Mouse (Mus musculus) limb, embryonic 13.5 days (tissue): ENCODE data around the gene Kif6. TPM values are rescaled to one million over a fixed set of nuclear protein-coding genes. Genes with fewer than 3 reads are reported as not detected.

ENCODE experiments used
- ATAC-seq: fragments of 200-750 bp; cut with Nextera tagmentation; 2 replicates; pipeline ENCODE4 v1.8.0; 2017; ENCODE audit warnings: low read depth, moderate number of reproducible peaks, moderate TSS enrichment; ENCODE audit not compliant: low FRiP score
- H3K27ac ChIP-seq: fragments of 300-500 bp; sonication (generic); 2 replicates; pipeline ENCODE4 v1.5.1; 2015; ENCODE audit warnings: inconsistent platforms, mild to moderate bottlenecking, moderate library complexity
- H3K27me3 ChIP-seq: fragments of 300-500 bp; sonication (generic); 2 replicates; pipeline ENCODE4 v1.6.1; 2015; ENCODE audit warnings: mild to moderate bottlenecking, inconsistent platforms
- H3K36me3 ChIP-seq: fragments of 300-500 bp; sonication (generic); 2 replicates; pipeline ENCODE4 v1.6.1; 2015; ENCODE audit warnings: inconsistent platforms, mild to moderate bottlenecking, moderate library complexity
- H3K4me1 ChIP-seq: fragments of 300-500 bp; sonication (generic); 2 replicates; pipeline ENCODE4 v1.6.1; 2015; ENCODE audit warnings: inconsistent platforms
- H3K4me2 ChIP-seq: fragments of 300-500 bp; sonication (generic); replicated peaks from 2 replicates; pipeline ENCODE4 v1.6.1; 2015; ENCODE audit warnings: inconsistent platforms, mild to moderate bottlenecking, moderate library complexity
- H3K4me3 ChIP-seq: fragments of 300-500 bp; sonication (generic); 2 replicates; pipeline ENCODE4 v1.5.1; 2015; ENCODE audit warnings: moderate library complexity, mild to moderate bottlenecking, inconsistent platforms
- H3K9ac ChIP-seq: fragments of 300-500 bp; sonication (generic); 2 replicates; pipeline ENCODE4 v1.6.1; 2015; ENCODE audit warnings: mild to moderate bottlenecking, inconsistent platforms
- H3K9me3 ChIP-seq: fragments of 300-500 bp; sonication (generic); 2 replicates; pipeline ENCODE4 v1.6.1; 2016; ENCODE audit warnings: inconsistent platforms
- WGBS: fragments of 180-500 bp; shearing (Covaris S2); methylation state at CpG from one replicate; pipeline ENCODE4 v1.1.7; 2015; 5-methylcytosine and 5-hydroxymethylcytosine counted together
- polyA plus RNA-seq: library from polyadenylated mRNA; unstranded; fragments of >200 nt; fragmentation: Nextera tagmentation; extraction: Ambion mirVana; gene quantifications from 2 replicates; pipeline ENCODE4 v1.2.1, GENCODE M21; 2015

Kif6 gene
- polyA plus RNA-seq, 1 experiment from 2014 or later, result 2.3 TPM

DNA sequence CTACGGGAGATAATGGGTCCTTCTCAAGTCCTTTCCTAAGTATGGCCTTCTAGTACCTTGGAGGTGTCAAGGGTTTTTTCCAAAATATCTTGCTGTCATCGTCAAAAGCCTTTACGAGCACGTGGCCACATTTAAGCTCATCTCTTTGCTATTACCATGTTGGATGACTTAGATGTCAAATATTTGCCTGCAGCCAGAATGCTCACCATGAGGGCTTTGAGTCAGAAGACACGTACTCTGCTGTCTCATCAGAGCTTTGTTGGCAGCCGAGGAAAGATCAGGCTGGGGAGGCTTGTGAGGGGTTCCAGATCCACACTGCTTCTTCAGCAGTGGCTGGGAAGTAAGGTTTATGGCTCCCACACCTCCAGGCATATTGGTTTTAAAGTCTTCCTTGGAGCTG lies 53.4 kb downstream of the Kif6 start:
- ATAC-seq, result no peak

GRCm38 (mm10) chr17:49671921-49672339 lies 57.0 kb downstream of the Kif6 start:
- H3K9ac ChIP-seq, result no peak overlapping the region
- no peaks in the 10 kb centered on the region; the same call in 1 of the 2 replicates for H3K4me1 ChIP-seq
- H3K4me3 ChIP-seq, result no peak overlapping the region
- no peaks in the 10 kb centered on the region for H3K9me3 ChIP-seq
- no peak for ATAC-seq
- no peak overlapping the region for H3K4me2 ChIP-seq
- H3K27me3 ChIP-seq, result no peaks in the 10 kb centered on the region
- 75% methylated on average over 6 of the region's 6 CpGs for WGBS
- no peaks in the 10 kb centered on the region for H3K36me3 ChIP-seq
- no peak overlapping the region for H3K27ac ChIP-seq

More for the DNA sequence above, 53.4 kb downstream of the Kif6 start:
- Histone ChIP-seq H3K4me1 (no peaks in the 10 kb centered on the region), H3K27me3 (no peaks in the 10 kb centered on the region), H3K27ac (no peak overlapping the region), H3K9me3 (no peaks in the 10 kb centered on the region), H3K9ac (no peak overlapping the region), H3K4me3 (no peak overlapping the region), H3K36me3 (no peaks in the 10 kb centered on the region), H3K4me2 (no peak overlapping the region)
- WGBS, result 78% methylated on average over 6 of the region's 6 CpGs

- WGBS, result 82% methylated on average over 5 of the region's 5 CpGs
Observed at GRCm38 (mm10) chr17:49672421-49672820, 57.5 kb downstream of the Kif6 start.

DNA sequence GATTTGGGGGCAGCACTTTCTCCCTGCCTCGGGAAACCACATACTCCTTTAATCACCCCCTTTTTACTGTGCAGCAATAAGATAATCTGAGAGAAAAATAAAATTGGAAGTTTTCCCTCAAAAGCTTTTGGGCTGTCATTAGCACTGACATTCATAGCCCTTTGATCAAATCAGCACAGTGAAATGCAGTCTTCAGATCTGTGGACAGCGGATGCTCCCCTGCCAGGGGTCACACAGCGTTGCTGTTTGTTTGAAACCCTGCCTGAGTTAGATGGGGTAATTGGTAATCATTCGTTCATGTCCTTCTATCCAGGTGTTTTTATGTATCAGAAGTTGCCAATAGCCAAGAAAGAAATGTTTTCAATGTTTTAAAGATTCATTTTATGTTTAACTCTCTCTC lies 60.7 kb downstream of the Kif6 start:
- 38% methylated on average over 4 of the region's 4 CpGs for WGBS

More at GRCm38 (mm10) chr17:49672421-49672820, 57.5 kb downstream of the Kif6 start:
- no peak for ATAC-seq
- no peaks in the 10 kb centered on the region for H3K9me3 ChIP-seq
- no peak overlapping the region for H3K4me2 ChIP-seq
- H3K4me1 ChIP-seq, result no peaks in the 10 kb centered on the region; the same call in 1 of the 2 replicates
- no peaks in the 10 kb centered on the region for H3K36me3 ChIP-seq
- H3K4me3 ChIP-seq, result no peak overlapping the region
- no peak overlapping the region for H3K27ac ChIP-seq
- no peaks in the 10 kb centered on the region for H3K27me3 ChIP-seq
- H3K9ac ChIP-seq, result no peak overlapping the region

DNA sequence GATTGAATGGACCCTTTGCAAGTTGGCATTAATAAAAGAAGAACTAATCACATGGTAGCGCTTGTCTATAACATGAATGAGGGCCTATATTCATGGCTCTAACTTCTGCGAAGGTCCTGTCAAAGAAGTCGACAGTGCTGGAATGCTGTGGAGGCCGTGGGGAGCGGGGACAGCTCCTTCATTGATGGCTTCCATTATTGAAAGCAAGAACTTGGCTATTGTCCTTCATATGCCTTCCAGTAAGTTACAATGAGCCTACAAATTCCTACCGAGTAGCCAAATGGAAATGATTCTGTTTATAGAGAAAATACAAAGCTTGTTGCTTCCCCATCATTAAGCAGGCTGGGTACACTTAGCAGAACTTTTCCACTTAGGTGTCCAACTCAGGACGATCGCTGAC lies 66.5 kb downstream of the Kif6 start:
- Histone ChIP-seq H3K4me3 (no peak overlapping the region), H3K27ac (0 out of 2 replicates have a peak overlapping the region, but pooled peaks have one; percentile 15), H3K9ac (no peak overlapping the region), H3K27me3 (no peaks in the 10 kb centered on the region), H3K36me3 (no peaks in the 10 kb centered on the region), H3K4me1 (peaks cover 14% of the 10 kb centered on the region), H3K9me3 (peaks cover 5% of the 10 kb centered on the region; the same call in 1 of the 2 replicates), H3K4me2 (no peak overlapping the region)
- no peak for ATAC-seq
- 72% methylated on average over 8 of the region's 8 CpGs for WGBS

More for the DNA sequence above, 60.7 kb downstream of the Kif6 start:
- H3K4me1 ChIP-seq, result no peaks in the 10 kb centered on the region; the same call in 1 of the 2 replicates
- no peaks in the 10 kb centered on the region for H3K27me3 ChIP-seq
- H3K9me3 ChIP-seq, result no peaks in the 10 kb centered on the region
- no peak overlapping the region for H3K27ac ChIP-seq
- peak overlapping the region; percentile 25; the same call in 1 of the 2 replicates for H3K4me2 ChIP-seq
- 0 out of 2 replicates have a peak overlapping the region, but pooled peaks have one; percentile 5 for H3K4me3 ChIP-seq
- no peaks in the 10 kb centered on the region for H3K36me3 ChIP-seq
- no peak overlapping the region for H3K9ac ChIP-seq
- no peak for ATAC-seq

DNA sequence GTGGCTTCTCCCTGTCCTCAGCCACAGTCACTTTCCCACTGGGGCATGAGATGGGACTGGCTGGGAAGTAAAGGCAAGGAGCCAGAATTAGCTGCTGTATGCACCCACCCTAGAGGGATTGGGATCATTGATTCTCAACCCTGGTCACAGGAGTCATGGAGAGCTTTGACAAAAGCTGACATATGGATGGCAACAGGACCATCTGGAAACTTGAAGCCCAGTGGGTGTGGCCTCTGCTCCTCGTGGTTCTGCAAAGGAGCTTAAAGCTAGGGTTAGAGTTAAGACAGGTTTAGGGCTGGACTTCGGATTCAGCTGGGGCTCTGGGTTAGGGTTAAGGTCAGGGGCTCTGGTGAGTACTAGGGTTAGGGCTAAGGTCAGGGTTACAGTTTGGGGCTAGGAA lies 69.2 kb downstream of the Kif6 start:
- 6% methylated on average over 2 of the region's 2 CpGs for WGBS
- ATAC-seq, result no peak
- Histone ChIP-seq H3K27ac (no peak overlapping the region), H3K9me3 (peaks cover 5% of the 10 kb centered on the region; the same call in 1 of the 2 replicates), H3K4me3 (no peak overlapping the region), H3K9ac (no peak overlapping the region), H3K4me1 (peaks cover 14% of the 10 kb centered on the region), H3K27me3 (no peaks in the 10 kb centered on the region), H3K4me2 (no peak overlapping the region), H3K36me3 (no peaks in the 10 kb centered on the region; the same call in 1 of the 2 replicates)

DNA sequence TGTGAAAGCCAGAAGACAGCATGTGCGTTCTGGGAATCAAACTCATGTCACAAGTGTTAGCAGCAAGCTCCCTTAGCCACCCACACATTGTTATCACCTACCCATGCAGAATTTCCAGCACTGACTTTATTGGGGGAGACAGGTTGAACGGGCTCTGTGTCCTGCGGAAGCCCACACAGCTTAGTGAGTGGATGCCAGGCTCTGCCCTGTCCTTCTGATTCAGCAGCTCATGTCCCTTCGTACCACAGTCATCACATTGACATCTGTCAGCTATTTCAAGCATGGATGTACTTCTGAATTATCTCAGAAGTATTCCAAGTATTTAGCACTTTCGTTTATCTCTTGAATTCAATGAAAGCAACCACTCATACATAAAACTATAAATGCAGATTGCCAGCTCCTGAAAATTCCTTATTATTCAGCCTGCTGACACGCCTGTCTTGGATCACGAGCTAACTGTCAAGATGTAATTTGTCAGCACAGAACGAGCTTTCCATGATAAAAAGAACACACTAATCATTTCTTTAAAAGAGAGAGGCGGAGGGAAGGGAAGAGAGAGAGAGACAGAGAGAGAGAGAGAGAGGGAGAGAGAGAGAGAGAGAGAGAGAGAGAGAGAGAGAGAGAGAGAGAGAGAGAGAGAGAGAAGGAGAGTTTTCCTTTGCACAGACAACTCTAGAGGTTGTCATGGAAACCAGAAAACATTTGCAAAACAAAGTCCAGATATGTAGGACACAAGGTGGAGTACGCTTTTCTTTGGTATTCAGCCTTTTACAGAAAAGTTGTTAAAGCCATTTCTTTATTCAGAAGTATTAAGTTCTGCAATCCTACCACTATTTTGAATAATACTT lies 75.9 kb downstream of the Kif6 start:
- Histone ChIP-seq H3K4me3 (no peak overlapping the region), H3K9me3 (peaks cover 5% of the 10 kb centered on the region; the same call in 1 of the 2 replicates), H3K27ac (no peak overlapping the region), H3K4me2 (no peak overlapping the region), H3K27me3 (0 out of 2 replicates have a peak, but pooled peaks cover 3% of the 10 kb centered on the region), H3K36me3 (no peaks in the 10 kb centered on the region; the same call in 1 of the 2 replicates), H3K4me1 (peaks cover 7% of the 10 kb centered on the region), H3K9ac (no peak overlapping the region)
- ATAC-seq, result peak; percentile 44; the same call in 1 of the 2 replicates
- WGBS, result 66% methylated on average over 10 of the region's 10 CpGs

- H3K27ac ChIP-seq, result no peak overlapping the region
- no peak overlapping the region for H3K4me3 ChIP-seq
- ATAC-seq, result peak; percentile 67
- no peaks in the 10 kb centered on the region; the same call in 1 of the 2 replicates for H3K36me3 ChIP-seq
- WGBS, result 66% methylated on average over 9 of the region's 9 CpGs
- no peaks in the 10 kb centered on the region for H3K9me3 ChIP-seq
- peaks cover 7% of the 10 kb centered on the region for H3K4me1 ChIP-seq
- H3K27me3 ChIP-seq, result 0 out of 2 replicates have a peak, but pooled peaks cover 3% of the 10 kb centered on the region
- H3K9ac ChIP-seq, result no peak overlapping the region
- H3K4me2 ChIP-seq, result no peak overlapping the region
Observed at GRCm38 (mm10) chr17:49691455-49691805, 76.5 kb downstream of the Kif6 start.

DNA sequence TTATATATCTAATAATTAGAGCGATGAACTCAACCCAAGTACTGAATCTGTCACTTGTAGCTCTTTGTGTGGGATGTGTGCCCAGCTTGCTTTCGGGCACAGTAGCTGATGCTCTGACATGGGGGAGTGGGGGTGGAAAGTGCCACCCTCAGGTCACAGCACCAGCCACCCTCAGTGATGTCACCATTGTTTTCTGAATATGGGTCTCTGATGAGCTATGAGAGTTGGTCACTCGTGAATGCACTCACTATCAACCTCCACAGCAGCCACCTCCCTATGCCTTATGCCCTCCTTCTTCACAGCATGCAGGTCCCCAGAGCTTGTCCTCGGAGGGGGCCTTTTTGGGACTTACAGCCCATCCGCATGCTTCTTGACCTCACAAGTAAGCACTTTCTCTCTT lies 78.3 kb downstream of the Kif6 start:
- 74% methylated on average over 5 of the region's 5 CpGs for WGBS
- 0 out of 2 replicates have a peak, but pooled peaks cover 3% of the 10 kb centered on the region for H3K27me3 ChIP-seq
- H3K36me3 ChIP-seq, result no peaks in the 10 kb centered on the region
- no peak for ATAC-seq
- H3K4me2 ChIP-seq, result no peak overlapping the region
- no peak overlapping the region for H3K9ac ChIP-seq
- H3K9me3 ChIP-seq, result no peaks in the 10 kb centered on the region
- H3K4me3 ChIP-seq, result no peak overlapping the region
- peaks cover 7% of the 10 kb centered on the region for H3K4me1 ChIP-seq
- H3K27ac ChIP-seq, result no peak overlapping the region

DNA sequence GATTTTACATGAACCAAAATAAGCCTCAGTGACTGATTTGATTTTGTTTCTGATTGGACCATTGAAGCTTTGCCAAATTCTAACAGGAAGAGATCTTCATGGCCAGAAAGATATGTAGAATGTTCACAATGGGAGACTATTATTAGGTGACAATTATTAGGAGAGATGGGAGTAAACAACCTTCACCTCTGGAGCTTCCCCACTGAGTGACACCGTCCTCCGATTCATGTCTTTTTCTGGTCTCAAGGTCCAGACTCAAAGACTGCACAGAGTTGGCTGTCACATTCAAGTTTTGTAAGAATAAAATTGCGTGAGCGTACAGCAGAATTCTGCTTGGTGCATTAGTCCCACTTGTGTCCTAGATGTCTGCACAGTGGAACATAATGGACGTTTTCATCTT lies 82.3 kb downstream of the Kif6 start:
- H3K9ac ChIP-seq, result no peak overlapping the region
- H3K4me2 ChIP-seq, result no peak overlapping the region
- ATAC-seq, result no peak
- H3K4me3 ChIP-seq, result no peak overlapping the region
- H3K9me3 ChIP-seq, result no peaks in the 10 kb centered on the region
- 87% methylated on average over 5 of the region's 5 CpGs for WGBS
- H3K4me1 ChIP-seq, result no peaks in the 10 kb centered on the region
- H3K27ac ChIP-seq, result no peak overlapping the region
- H3K27me3 ChIP-seq, result 0 out of 2 replicates have a peak, but pooled peaks cover 3% of the 10 kb centered on the region
- H3K36me3 ChIP-seq, result no peaks in the 10 kb centered on the region

DNA sequence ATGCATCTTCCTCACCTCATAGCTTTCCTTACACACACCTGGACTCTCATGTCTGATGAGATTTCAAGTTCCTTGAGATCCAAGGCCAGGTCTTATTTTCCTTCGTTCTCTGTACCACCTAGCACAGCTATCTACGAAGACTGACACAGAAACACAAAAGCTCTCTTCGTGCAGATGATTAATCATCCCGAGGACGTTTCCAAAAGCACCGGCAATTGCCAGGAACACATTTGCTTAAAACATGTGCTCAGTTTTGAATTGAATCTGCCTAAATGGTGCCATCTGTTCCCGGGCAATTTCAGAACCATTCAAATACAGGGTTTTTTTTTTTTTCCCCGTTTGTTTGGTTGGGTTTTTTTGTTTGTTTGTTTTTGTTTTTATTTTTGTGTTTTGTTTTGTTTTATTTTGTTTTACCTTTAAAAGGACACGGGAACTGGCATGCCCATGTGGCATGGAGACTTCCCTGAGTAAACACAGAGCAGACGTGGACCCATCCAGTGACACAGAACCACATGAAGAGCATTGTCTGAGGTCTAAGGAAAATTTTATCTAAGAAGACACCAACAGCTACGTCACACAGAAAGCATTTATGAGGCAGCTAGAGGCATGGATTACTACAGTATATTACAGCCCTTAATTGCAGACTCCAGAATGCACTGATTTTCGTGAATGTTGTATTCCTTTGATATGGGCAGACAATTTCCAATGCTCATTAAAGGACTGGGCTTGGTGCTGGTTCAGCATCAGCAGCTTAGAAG lies 88.7 kb downstream of the Kif6 start:
- H3K4me2 ChIP-seq, result no peak overlapping the region
- H3K27me3 ChIP-seq, result no peaks in the 10 kb centered on the region
- no peak overlapping the region for H3K9ac ChIP-seq
- no peak for ATAC-seq
- no peaks in the 10 kb centered on the region for H3K36me3 ChIP-seq
- no peak overlapping the region for H3K27ac ChIP-seq
- 57% methylated on average over 12 of the region's 12 CpGs for WGBS
- no peaks in the 10 kb centered on the region for H3K9me3 ChIP-seq
- 0 out of 2 replicates have a peak, but pooled peaks cover 5% of the 10 kb centered on the region for H3K4me1 ChIP-seq
- H3K4me3 ChIP-seq, result no peak overlapping the region

GRCm38 (mm10) chr17:49709192-49709591 lies 94.3 kb downstream of the Kif6 start:
- Histone ChIP-seq H3K9me3 (no peaks in the 10 kb centered on the region), H3K27me3 (no peaks in the 10 kb centered on the region), H3K4me1 (0 out of 2 replicates have a peak, but pooled peaks cover under 1% of the 10 kb centered on the region), H3K27ac (no peak overlapping the region), H3K4me2 (no peak overlapping the region), H3K4me3 (no peak overlapping the region), H3K9ac (no peak overlapping the region), H3K36me3 (no peaks in the 10 kb centered on the region)
- 81% methylated on average over 2 of the region's 2 CpGs for WGBS
- no peak for ATAC-seq
